Mouse (Mus musculus) Muller cell, postnatal 12 days (primary cell): ENCODE measurements around the gene Pias3.
"Not testable (repeated sequence)": the region's sequence is repeated elsewhere in the genome, so short reads cannot be mapped to it uniquely, and the experiment has no call there.

Source experiments
- DNase-seq: peaks from one replicate; pipeline ENCODE4 v3.0.0-alpha.2; 2015; ENCODE audit errors: inconsistent ontology term

Gene Pias3

GRCm38 (mm10) chr3:96728634-96729402, 32.6 kb downstream of the Pias3 start:
- peak; percentile 34 for DNase-seq

GRCm38 (mm10) chr3:96729403-96729784, 33.2 kb downstream of the Pias3 start:
- no peak for DNase-seq

DNA sequence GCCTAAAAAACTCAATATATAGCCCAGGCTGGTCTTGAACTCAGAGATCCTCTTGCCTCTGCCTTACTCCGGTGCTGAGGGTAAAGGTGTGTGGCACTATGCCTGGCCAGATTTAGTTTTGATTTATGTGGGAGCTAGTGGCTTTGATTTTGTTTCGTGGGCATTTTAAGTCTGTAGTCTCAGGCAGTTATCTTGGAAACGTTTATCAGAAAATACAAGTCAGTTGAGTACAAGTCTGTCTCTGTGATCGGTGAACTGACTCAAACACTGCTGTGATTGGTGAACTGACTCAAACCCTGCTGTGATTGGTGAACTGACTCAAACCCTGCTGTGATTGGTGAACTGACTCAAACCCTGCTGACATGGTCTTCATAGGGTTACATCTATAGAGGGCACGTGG, 34.6 kb downstream of the Pias3 start:
- no peak for DNase-seq

- no peak for DNase-seq
These were observed 37.8 kb downstream of the Pias3 start for GRCm38 (mm10) chr3:96733984-96734383.

- no peak for DNase-seq
These were observed 39.0 kb downstream of the Pias3 start for GRCm38 (mm10) chr3:96735200-96735599.

- DNase-seq, result peak; percentile 57
These were observed 41.0 kb downstream of the Pias3 start for GRCm38 (mm10) chr3:96737013-96737740.

DNA sequence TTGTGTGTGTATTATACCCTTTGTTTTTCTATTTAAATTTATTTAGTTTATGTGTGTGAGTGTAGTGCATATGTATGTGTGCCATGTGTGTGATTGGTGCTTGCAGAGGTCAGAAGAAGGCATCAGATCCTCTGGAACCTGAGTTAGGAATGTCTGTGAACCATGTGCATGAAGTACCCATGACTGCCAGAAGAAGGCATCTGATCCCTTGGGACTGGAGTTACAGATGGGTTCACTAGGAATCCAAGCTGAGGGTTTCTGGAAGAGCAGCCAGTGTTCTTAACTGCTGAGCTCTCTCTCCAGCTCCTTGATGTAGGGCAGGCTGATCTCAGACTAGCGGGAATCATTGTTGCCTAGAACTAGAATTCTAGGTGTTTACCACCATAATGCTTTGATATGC, 41.8 kb downstream of the Pias3 start:
- DNase-seq, result no peak

DNA sequence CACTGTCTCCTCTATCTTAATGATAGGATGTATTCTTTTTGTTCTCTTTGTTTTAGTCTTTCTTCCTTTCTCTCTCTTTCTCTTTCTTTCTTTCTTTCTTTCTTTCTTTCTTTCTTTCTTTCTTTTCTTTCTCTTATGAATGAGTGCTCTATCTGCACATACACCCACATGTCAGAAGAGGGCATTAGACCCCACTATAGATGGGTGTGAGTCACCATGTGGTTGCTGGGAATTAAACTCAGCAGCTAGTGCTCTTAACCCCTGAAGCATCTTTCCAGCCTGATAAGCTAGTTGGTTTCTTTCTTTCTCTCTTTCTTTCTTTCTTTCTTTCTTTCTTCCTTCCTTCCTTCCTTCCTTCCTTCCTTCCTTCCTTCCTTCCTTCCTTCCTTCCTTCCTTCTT, 44.1 kb downstream of the Pias3 start:
- DNase-seq, result not testable (repeated sequence)

DNA sequence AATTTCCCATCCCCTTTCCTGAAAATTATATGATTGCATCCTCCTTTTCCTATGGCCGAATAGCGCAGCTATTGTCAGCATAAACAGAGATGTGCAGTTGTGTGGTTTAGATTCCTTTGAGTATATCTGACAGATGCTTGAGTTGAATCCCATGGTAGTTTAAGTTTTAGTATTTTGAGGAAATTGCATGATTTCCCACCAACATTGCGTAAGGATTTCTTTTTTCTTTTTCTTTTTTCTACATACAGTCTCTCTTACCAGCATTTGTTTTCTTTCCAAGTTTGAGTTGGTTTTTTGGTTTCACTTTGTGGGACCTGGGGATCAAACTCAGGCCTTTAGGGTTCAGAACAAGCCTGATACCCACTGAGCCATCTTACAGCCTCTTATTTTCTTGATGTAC, 48.2 kb downstream of the Pias3 start:
- no peak for DNase-seq

GRCm38 (mm10) chr3:96746829-96747228, 50.6 kb downstream of the Pias3 start:
- DNase-seq, result no peak
